Mouse (Mus musculus): ENCODE measurements around the gene Lingo1.

The Lingo1 gene

GRCm38 (mm10) chr9:56795721-56796655 lies at the start of gene Lingo1:
TSS of gene Lingo1 (minus strand) at chr9:56796468.
- CTCF ChIA-PET: no interaction called here

GRCm38 (mm10) chr9:56844644-56845043 lies 48.4 kb upstream of the Lingo1 start:
- CTCF ChIA-PET: no interaction called here

GRCm38 (mm10) chr9:56843679-56844188 lies 47.5 kb upstream of the Lingo1 start:
- CTCF ChIA-PET: interaction anchor here (0.7 kb wide), 1 partner anchor 1753 kb away, joined by 4 read pairs; no protein-coding TSS in a partner anchor

- CTCF ChIA-PET: no interaction called here
These were observed 46.0 kb upstream of the Lingo1 start for GRCm38 (mm10) chr9:56842303-56842719.

- CTCF ChIA-PET: no interaction called here
These were observed 45.6 kb upstream of the Lingo1 start for GRCm38 (mm10) chr9:56841864-56842263.

- CTCF ChIA-PET: no interaction called here
These were observed 44.5 kb upstream of the Lingo1 start for GRCm38 (mm10) chr9:56840721-56841120.

GRCm38 (mm10) chr9:56835152-56835551 lies 38.9 kb upstream of the Lingo1 start:
- CTCF ChIA-PET: no interaction called here

GRCm38 (mm10) chr9:56832900-56833299 lies 36.6 kb upstream of the Lingo1 start:
- CTCF ChIA-PET: no interaction called here

- CTCF ChIA-PET: no interaction called here
These were observed 35.6 kb upstream of the Lingo1 start for GRCm38 (mm10) chr9:56831904-56832303.

- CTCF ChIA-PET: no interaction called here
These were observed 33.9 kb upstream of the Lingo1 start for GRCm38 (mm10) chr9:56830162-56830561.

- CTCF ChIA-PET: no interaction called here
These were observed 32.6 kb upstream of the Lingo1 start for GRCm38 (mm10) chr9:56828841-56829240.

GRCm38 (mm10) chr9:56828146-56828545 lies 31.9 kb upstream of the Lingo1 start:
- CTCF ChIA-PET: no interaction called here

- CTCF ChIA-PET: no interaction called here
These were observed 29.4 kb upstream of the Lingo1 start for GRCm38 (mm10) chr9:56825476-56826213.

- CTCF ChIA-PET: no interaction called here
These were observed 28.6 kb upstream of the Lingo1 start for GRCm38 (mm10) chr9:56824900-56825299.

- CTCF ChIA-PET: no interaction called here
These were observed 14.6 kb upstream of the Lingo1 start for GRCm38 (mm10) chr9:56810916-56811315.

- CTCF ChIA-PET: no interaction called here
These were observed 11.7 kb upstream of the Lingo1 start for GRCm38 (mm10) chr9:56807990-56808389.

GRCm38 (mm10) chr9:56803146-56803545 lies 6.9 kb upstream of the Lingo1 start:
- CTCF ChIA-PET: no interaction called here

- CTCF ChIA-PET: no interaction called here
These were observed 1.6 kb upstream of the Lingo1 start for GRCm38 (mm10) chr9:56797876-56798275.

- CTCF ChIA-PET: no interaction called here
These were observed 426 bp upstream of the Lingo1 start for GRCm38 (mm10) chr9:56796656-56797131.

GRCm38 (mm10) chr9:56791696-56792261 lies 4.5 kb downstream of the Lingo1 start:
- CTCF ChIA-PET: interaction anchor here (0.6 kb wide), 1 partner anchor 1768 kb away, joined by 7 read pairs; no protein-coding TSS in a partner anchor

GRCm38 (mm10) chr9:56784576-56784975 lies 11.7 kb downstream of the Lingo1 start:
- CTCF ChIA-PET: no interaction called here

Data from spleen, embryonic (tissue).